Mouse (Mus musculus) spleen, adult 2 months (tissue): ENCODE measurements around the gene Rbm34.

Experiments used
- CTCF ChIP-seq: fragments of 200-500 bp; IDR thresholded peaks from 2 replicates; pipeline ENCODE4 v1.5.1; 2011; ENCODE audit warnings: mild to moderate bottlenecking, inconsistent platforms; ENCODE audit not compliant: insufficient read depth, insufficient read length, insufficient replicate concordance; ENCODE audit errors: extremely low read depth
- POLR2A ChIP-seq: fragments of 200-500 bp; IDR thresholded peaks from 2 replicates; pipeline ENCODE4 v1.6.1; 2011; ENCODE audit warnings: low read depth, low read length, inconsistent platforms

- TF ChIP-seq CTCF (no peak), POLR2A (no peak)
Observed at GRCm38 (mm10) chr8:126943565-126943964, 27.3 kb downstream of the Rbm34 start.
